Mouse (Mus musculus): ENCODE data around the gene Tnfrsf1a.

- TF ChIP-seq CTCF (IDR thresholded peaks at IDR 0.05; ENCODE audit: borderline replicate concordance, insufficient read depth, low read length) (no peak), POLR2A (IDR thresholded peaks at IDR 0.05; ENCODE audit: low read depth, low read length) (no peak)
Observed at GRCm38 (mm10) chr6:125345625-125346024, 3.5 kb upstream of the Tnfrsf1a start.

Measured in embryonic fibroblast, embryonic 13.5 days (primary cell).